Mouse (Mus musculus): ENCODE measurements around the gene Wdr1. TPM values are rescaled to one million over a fixed set of nuclear protein-coding genes. Genes with fewer than 3 reads are reported as not detected.
"Not testable (repeated sequence)": the region's sequence is repeated elsewhere in the genome, so short reads cannot be mapped to it uniquely, and the experiment has no call there.

Gene Wdr1
- polyA plus RNA-seq, 1 experiment, result 248 TPM

GRCm38 (mm10) chr5:38502992-38503391 is 60.0 kb downstream of the Wdr1 start, which contains the start of gene Slc2a9:
TSS of gene Slc2a9 (minus strand) at chr5:38503143.
- WGBS, result 63% methylated on average over 4 of the region's 4 CpGs
- DNase-seq (ENCODE audit: low read depth, low spot score), result no peak

- 70% methylated on average over 8 of the region's 8 CpGs for WGBS
- DNase-seq (ENCODE audit: low read depth, low spot score), result no peak
Observed at GRCm38 (mm10) chr5:38500043-38500442, 63.0 kb downstream of the Wdr1 start.

GRCm38 (mm10) chr5:38499316-38499811 is 63.7 kb downstream of the Wdr1 start:
- 84% methylated on average over 7 of the region's 7 CpGs for WGBS
- no peak for DNase-seq (ENCODE audit: low read depth, low spot score)

- 13% methylated on average over 5 of the region's 5 CpGs for WGBS
- DNase-seq (ENCODE audit: low read depth, low spot score), result peak; percentile 64
Observed at GRCm38 (mm10) chr5:38498479-38498878, 64.5 kb downstream of the Wdr1 start.

- no peak for DNase-seq (ENCODE audit: low read depth, low spot score)
- WGBS, result 64% methylated on average over 8 of the region's 8 CpGs
Observed at GRCm38 (mm10) chr5:38496491-38497057, 66.4 kb downstream of the Wdr1 start.

- no peak for DNase-seq (ENCODE audit: low read depth, low spot score)
Observed at GRCm38 (mm10) chr5:38493890-38494289, 69.1 kb downstream of the Wdr1 start.

GRCm38 (mm10) chr5:38491763-38492162 is 71.3 kb downstream of the Wdr1 start:
- WGBS, result 41% methylated on average over 8 of the region's 8 CpGs
- no peak for DNase-seq (ENCODE audit: low read depth, low spot score)

More at GRCm38 (mm10) chr5:38493890-38494289, 69.1 kb downstream of the Wdr1 start:
- WGBS, result 82% methylated on average over 6 of the region's 6 CpGs

- no peak for DNase-seq (ENCODE audit: low read depth, low spot score)
- WGBS, result 86% methylated on average over 4 of the region's 4 CpGs
Observed at GRCm38 (mm10) chr5:38489739-38490138, 73.3 kb downstream of the Wdr1 start.

- DNase-seq (ENCODE audit: low read depth, low spot score), result no peak
- 65% methylated on average over 20 of the region's 20 CpGs for WGBS
Observed at GRCm38 (mm10) chr5:38488673-38489615, 74.1 kb downstream of the Wdr1 start.

GRCm38 (mm10) chr5:38488026-38488425 is 75.0 kb downstream of the Wdr1 start:
- 64% methylated on average over 6 of the region's 6 CpGs for WGBS

GRCm38 (mm10) chr5:38487247-38487646 is 75.8 kb downstream of the Wdr1 start:
- DNase-seq (ENCODE audit: low read depth, low spot score), result no peak
- WGBS, result 63% methylated on average over 4 of the region's 4 CpGs

More at GRCm38 (mm10) chr5:38488026-38488425, 75.0 kb downstream of the Wdr1 start:
- no peak for DNase-seq (ENCODE audit: low read depth, low spot score)

GRCm38 (mm10) chr5:38485946-38486345 is 77.1 kb downstream of the Wdr1 start:
- WGBS, result 63% methylated on average over 4 of the region's 4 CpGs
- no peak for DNase-seq (ENCODE audit: low read depth, low spot score)

GRCm38 (mm10) chr5:38483518-38484110 is 79.4 kb downstream of the Wdr1 start:
- 62% methylated on average over 7 of the region's 7 CpGs for WGBS
- DNase-seq (ENCODE audit: low read depth, low spot score), result no peak

GRCm38 (mm10) chr5:38480822-38481707 is 82.0 kb downstream of the Wdr1 start:
- 71% methylated on average over 10 of the region's 10 CpGs for WGBS
- DNase-seq (ENCODE audit: low read depth, low spot score), result no peak

GRCm38 (mm10) chr5:38479908-38480725 is 82.9 kb downstream of the Wdr1 start:
- 2% methylated on average over 22 of the region's 22 CpGs for WGBS
- DNase-seq (ENCODE audit: low read depth, low spot score), result peak; percentile 84

GRCm38 (mm10) chr5:38479545-38479907 is 83.5 kb downstream of the Wdr1 start:
- not testable (repeated sequence) for DNase-seq (ENCODE audit: low read depth, low spot score)

- WGBS, result 5% methylated on average over 4 of the region's 4 CpGs
- peak; percentile 58 for DNase-seq (ENCODE audit: low read depth, low spot score)
Observed at GRCm38 (mm10) chr5:38479027-38479426, 84.0 kb downstream of the Wdr1 start.

- no peak for DNase-seq (ENCODE audit: low read depth, low spot score)
- WGBS, result 88% methylated on average over 7 of the region's 7 CpGs
Observed at GRCm38 (mm10) chr5:38477731-38478445, 85.1 kb downstream of the Wdr1 start.
